20 mouse cellular contexts compared by ENCODE assay signal in genomic region chr17:49278541-49278940, GRCm38 (mm10).
DNase-seq lines count a peak whose midpoint lies in the region; ATAC-seq and TF ChIP-seq lines count a peak whose summit lies in the region.
"Had no signal": no experiment of that assay in that cellular context is flagged by ENCODE, and none has a peak within 500 bp of the region (broad histone marks: within the 10 kb centered on the region; RNA-seq: fewer than 3 reads in every experiment).

No protein-coding gene starts in this region.

- no peak for TF ChIP-seq CTCF in forebrain, postnatal 0 days (IDR thresholded peaks at IDR 0.05; ENCODE audit: low read depth)

- WGBS in forebrain, postnatal 0 days, result 78% methylated on average over 8 of the region's 8 CpGs
- WGBS in forebrain, embryonic 12.5 days, result 84% methylated on average over 8 of the region's 8 CpGs
- 52% methylated on average over 8 of the region's 8 CpGs for WGBS in kidney, embryonic 16.5 days
- 47% methylated on average over 8 of the region's 8 CpGs for WGBS in kidney, embryonic 14.5 days
- 35% methylated on average over 8 of the region's 8 CpGs for WGBS in limb, embryonic 13.5 days
- WGBS in stomach, embryonic 16.5 days, result 54% methylated on average over 8 of the region's 8 CpGs

- no peak for DNase-seq in forebrain, postnatal 0 days
- DNase-seq in left cerebral cortex, postnatal 25 days (ENCODE audit: low spot score in 2 of 2), result no peak
- DNase-seq: adrenal gland, postnatal 25 days; cerebellum, adult 11 months; kidney, adult 11 months; kidney, postnatal 10 days; lung, adult 2 months; retina, postnatal 1 day; thymus, postnatal 36 days had no signal

- peak overlapping the region; percentile 22; the same call in 1 of the 2 replicates for H3K27ac ChIP-seq in forebrain, postnatal 0 days (ENCODE audit: low read depth, low read length)
- H3K27ac ChIP-seq in forebrain, embryonic 12.5 days, result no peak overlapping the region
- H3K27ac ChIP-seq in kidney, embryonic 16.5 days (ENCODE audit: low read length), result peak overlapping the region; percentile 31; the same call in 1 of the 2 replicates
- no peak overlapping the region for H3K27ac ChIP-seq in kidney, embryonic 14.5 days (ENCODE audit: low read depth, low read length)
- peak overlapping the region; percentile 76; the same call in 1 of the 2 replicates for H3K27ac ChIP-seq in limb, embryonic 13.5 days
- peak overlapping the region; percentile 9; the same call in 1 of the 2 replicates for H3K27ac ChIP-seq in stomach, embryonic 16.5 days (ENCODE audit: low read length)
- H3K27ac ChIP-seq: embryonic facial prominence, embryonic 15.5 days; hindbrain, embryonic 10.5 days; left cerebral cortex, adult 2 months; liver, embryonic 12.5 days had no signal

- no peak overlapping the region for H3K4me2 ChIP-seq in forebrain, postnatal 0 days (ENCODE audit: low read depth)
- H3K4me2 ChIP-seq in forebrain, embryonic 12.5 days, result no peak overlapping the region
- no peak overlapping the region for H3K4me2 ChIP-seq in kidney, embryonic 16.5 days (replicated peaks; ENCODE audit: low read depth, low read length)
- no peak overlapping the region for H3K4me2 ChIP-seq in kidney, embryonic 14.5 days (replicated peaks; ENCODE audit: low read depth, low read length)
- H3K4me2 ChIP-seq in limb, embryonic 13.5 days (replicated peaks), result peak overlapping the region; percentile 17; the same call in 1 of the 2 replicates
- no peak overlapping the region for H3K4me2 ChIP-seq in stomach, embryonic 16.5 days (ENCODE audit: low read depth, low read length)
- H3K4me2 ChIP-seq: embryonic facial prominence, embryonic 15.5 days; liver, embryonic 12.5 days had no signal

- ATAC-seq in forebrain, postnatal 0 days, result no peak
- ATAC-seq in forebrain, embryonic 12.5 days (ENCODE audit: low FRiP score), result no peak
- no peak for ATAC-seq in kidney, embryonic 16.5 days (ENCODE audit: low FRiP score, low TSS enrichment)
- no peak for ATAC-seq in kidney, embryonic 14.5 days (ENCODE audit: low FRiP score, low TSS enrichment)
- peak; percentile 55; the same call in 1 of the 2 replicates for ATAC-seq in limb, embryonic 13.5 days (ENCODE audit: low FRiP score, low read depth)
- ATAC-seq in stomach, embryonic 16.5 days (ENCODE audit: insufficient read depth, low FRiP score), result no peak
- ATAC-seq: liver, embryonic 12.5 days had no signal

- no peak overlapping the region for H3K4me3 ChIP-seq in forebrain, postnatal 0 days (ENCODE audit: low read depth, low read length)
- H3K4me3 ChIP-seq in forebrain, embryonic 12.5 days (replicated peaks), result no peak overlapping the region
- H3K4me3 ChIP-seq in kidney, embryonic 16.5 days (ENCODE audit: low read length), result no peak overlapping the region
- H3K4me3 ChIP-seq in kidney, embryonic 14.5 days (ENCODE audit: low read length), result no peak overlapping the region
- no peak overlapping the region for H3K4me3 ChIP-seq in limb, embryonic 13.5 days
- no peak overlapping the region for H3K4me3 ChIP-seq in stomach, embryonic 16.5 days (replicated peaks; ENCODE audit: low read length)
- H3K4me3 ChIP-seq: embryonic facial prominence, embryonic 15.5 days; hindbrain, embryonic 10.5 days; left cerebral cortex, adult 2 months; liver, embryonic 12.5 days; megakaryocyte, embryonic 14.5 days had no signal

- H3K27me3 ChIP-seq in forebrain, postnatal 0 days (ENCODE audit: insufficient read depth, low read length), result no peaks in the 10 kb centered on the region
- 0 out of 2 replicates have a peak, but pooled peaks cover 6% of the 10 kb centered on the region for H3K27me3 ChIP-seq in forebrain, embryonic 12.5 days
- no peaks in the 10 kb centered on the region for H3K27me3 ChIP-seq in kidney, embryonic 16.5 days (ENCODE audit: insufficient read depth, low read length)
- no peaks in the 10 kb centered on the region for H3K27me3 ChIP-seq in kidney, embryonic 14.5 days (ENCODE audit: control insufficient read depth, insufficient read depth, low read length)
- no peaks in the 10 kb centered on the region for H3K27me3 ChIP-seq in limb, embryonic 13.5 days
- H3K27me3 ChIP-seq in stomach, embryonic 16.5 days (ENCODE audit: control insufficient read depth, insufficient read depth, low read length), result no peaks in the 10 kb centered on the region
- H3K27me3 ChIP-seq: CH12.LX; embryonic facial prominence, embryonic 15.5 days; liver, embryonic 12.5 days; megakaryocyte, embryonic 14.5 days had no signal

- 0 out of 2 replicates have a peak, but pooled peaks cover 3% of the 10 kb centered on the region for H3K4me1 ChIP-seq in forebrain, postnatal 0 days (ENCODE audit: insufficient read depth)
- no peaks in the 10 kb centered on the region for H3K4me1 ChIP-seq in forebrain, embryonic 12.5 days
- peaks cover 11% of the 10 kb centered on the region; the same call in 1 of the 2 replicates for H3K4me1 ChIP-seq in kidney, embryonic 16.5 days (ENCODE audit: insufficient read depth, low read length)
- H3K4me1 ChIP-seq in kidney, embryonic 14.5 days (ENCODE audit: control insufficient read depth, insufficient read depth, low read length), result peaks cover 6% of the 10 kb centered on the region; the same call in 1 of the 2 replicates
- peaks cover 17% of the 10 kb centered on the region for H3K4me1 ChIP-seq in limb, embryonic 13.5 days
- H3K4me1 ChIP-seq in stomach, embryonic 16.5 days (ENCODE audit: control insufficient read depth, insufficient read depth, low read length), result no peaks in the 10 kb centered on the region
- H3K4me1 ChIP-seq: embryonic facial prominence, embryonic 15.5 days; liver, embryonic 12.5 days; megakaryocyte, embryonic 14.5 days had no signal

- no peaks in the 10 kb centered on the region for H3K36me3 ChIP-seq in forebrain, postnatal 0 days (ENCODE audit: insufficient read depth)
- H3K36me3 ChIP-seq in forebrain, embryonic 12.5 days (replicated peaks), result no peaks in the 10 kb centered on the region
- no peaks in the 10 kb centered on the region for H3K36me3 ChIP-seq in kidney, embryonic 16.5 days (ENCODE audit: insufficient read depth, low read length)
- H3K36me3 ChIP-seq in kidney, embryonic 14.5 days (ENCODE audit: control insufficient read depth, insufficient read depth, low read length), result no peaks in the 10 kb centered on the region
- no peaks in the 10 kb centered on the region for H3K36me3 ChIP-seq in limb, embryonic 13.5 days
- H3K36me3 ChIP-seq in stomach, embryonic 16.5 days (ENCODE audit: control insufficient read depth, insufficient read depth, low read length), result no peaks in the 10 kb centered on the region
- H3K36me3 ChIP-seq: embryonic facial prominence, embryonic 15.5 days; hindbrain, embryonic 10.5 days; liver, embryonic 12.5 days had no signal

- H3K9ac ChIP-seq in forebrain, postnatal 0 days, result no peak overlapping the region
- no peak overlapping the region for H3K9ac ChIP-seq in forebrain, embryonic 12.5 days
- no peak overlapping the region for H3K9ac ChIP-seq in kidney, embryonic 16.5 days (replicated peaks; ENCODE audit: low read length)
- no peak overlapping the region for H3K9ac ChIP-seq in kidney, embryonic 14.5 days (ENCODE audit: low read depth, low read length)
- H3K9ac ChIP-seq in limb, embryonic 13.5 days, result no peak overlapping the region
- H3K9ac ChIP-seq in stomach, embryonic 16.5 days (ENCODE audit: low read length), result no peak overlapping the region
- H3K9ac ChIP-seq: embryonic facial prominence, embryonic 15.5 days; liver, embryonic 12.5 days had no signal

- no peaks in the 10 kb centered on the region for H3K9me3 ChIP-seq in forebrain, postnatal 0 days (ENCODE audit: low read length)
- no peaks in the 10 kb centered on the region for H3K9me3 ChIP-seq in forebrain, embryonic 12.5 days
- no peaks in the 10 kb centered on the region; the same call in 1 of the 2 replicates for H3K9me3 ChIP-seq in kidney, embryonic 16.5 days (ENCODE audit: low read length)
- peaks cover 3% of the 10 kb centered on the region; the same call in 1 of the 2 replicates for H3K9me3 ChIP-seq in kidney, embryonic 14.5 days (ENCODE audit: control insufficient read depth, low read length)
- H3K9me3 ChIP-seq in limb, embryonic 13.5 days, result 0 out of 2 replicates have a peak, but pooled peaks cover 3% of the 10 kb centered on the region
- no peaks in the 10 kb centered on the region for H3K9me3 ChIP-seq in stomach, embryonic 16.5 days (replicated peaks; ENCODE audit: control insufficient read depth, low read length)
- H3K9me3 ChIP-seq: embryonic facial prominence, embryonic 15.5 days; hindbrain, embryonic 10.5 days had no signal

- intact Hi-C loops in left cerebral cortex, postnatal 25 days (cut with DNase I), result no loop called here

Comparison
In these comparisons a context has a peak if more than half of its experiments do, and no peak if none do; other contexts are left out.
1. H3K27ac ChIP-seq: peak in forebrain, postnatal 0 days (single experiment), kidney, embryonic 16.5 days (single experiment), limb, embryonic 13.5 days (single experiment) and stomach, embryonic 16.5 days (single experiment); none in forebrain, embryonic 12.5 days (single experiment) and kidney, embryonic 14.5 days (single experiment).